Mouse (Mus musculus): Measurements from ENCODE around the gene Zbtb17. TPM values are rescaled to one million over a fixed set of nuclear protein-coding genes. Genes with fewer than 3 reads are reported as not detected.
A peak's percentile ranks its signal among the peaks of the same experiment; 100 is the strongest.

Gene Zbtb17
- 32.3 and 36.4 TPM in 2 replicates for total RNA-seq (2012; rRNA removed)
- polyA plus RNA-seq (2012; ENCODE audit: insufficient read depth in 1 of 2, insufficient read length in 2 of 2, low read depth in 1 of 2, low replicate concordance in 2 of 2, missing spikeins in 1 of 2) = 10 to 100 TPM in 1 of 2 experiments, not detected in 1; 63.2 TPM

- peak within 1 kb of the TSS; percentile 78 to 88 for H3K4me3 ChIP-seq (ENCODE audit: control insufficient read depth in 1 of 2, insufficient read depth in 1 of 2, low read depth in 2 of 2, low read length in 2 of 2)
- peaks cover 2 to 6% of the 10 kb centered on the region in 2 experiments; a peak in 1 of 4 replicates for H3K36me3 ChIP-seq (ENCODE audit: control insufficient read depth in 1 of 2, insufficient read depth in 2 of 2, low read length in 2 of 2)
- TF ChIP-seq JUND (IDR thresholded peaks at IDR 0.05; ENCODE audit: low read depth, low read length) = no peak
- no peak for TF ChIP-seq GATA1 (IDR thresholded peaks at IDR 0.05; ENCODE audit: low read depth, low read length)
- peak; percentile 99 for TF ChIP-seq HCFC1 (IDR thresholded peaks at IDR 0.05; ENCODE audit: low read depth, low read length)
- peak; percentile 61; the same call in 1 of the 2 replicates for TF ChIP-seq MXI1 (IDR thresholded peaks at IDR 0.05; ENCODE audit: low read depth, low read length)
- no peak for TF ChIP-seq GABPA (IDR thresholded peaks at IDR 0.05; ENCODE audit: low read depth, low read length)
- peak; percentile 39 for TF ChIP-seq USF1 (IDR thresholded peaks at IDR 0.05; ENCODE audit: low read depth, low read length)
- TF ChIP-seq POLR2A (IDR thresholded peaks at IDR 0.05; ENCODE audit: control insufficient read depth in 1 of 2, insufficient read depth in 1 of 2, low read depth in 1 of 2, low read length in 2 of 2, poor library complexity in 1 of 2) = peak; percentile 65 to 75; a peak in 3 of 4 replicates
- TF ChIP-seq SIN3A (IDR thresholded peaks at IDR 0.05; ENCODE audit: low read length) = peak; percentile 97
- peak; percentile 95 for TF ChIP-seq KAT2A (conservative IDR thresholded peaks at IDR 0.05; ENCODE audit: low read depth, low read length)
- peak; percentile 58; the same call in 1 of the 2 replicates for TF ChIP-seq TBP (IDR thresholded peaks at IDR 0.05; ENCODE audit: low read depth, low read length)
- TF ChIP-seq TCF12 (IDR thresholded peaks at IDR 0.05; ENCODE audit: low read depth, low read length) = peak; percentile 63; the same call in 1 of the 2 replicates
- peak; percentile 96 for TF ChIP-seq NRF1 (IDR thresholded peaks at IDR 0.05; ENCODE audit: insufficient read depth, low read depth, low read length, poor library complexity, severe bottlenecking)
- TF ChIP-seq ELF1 (IDR thresholded peaks at IDR 0.05; ENCODE audit: low read depth, low read length) = peak; percentile 99
- TF ChIP-seq MAX (IDR thresholded peaks at IDR 0.05; ENCODE audit: low read length) = 0 out of 2 replicates have a peak, but pooled peaks have one; percentile 23
- TF ChIP-seq ZC3H11A (IDR thresholded peaks at IDR 0.05; ENCODE audit: low read depth, low read length) = no peak
- TF ChIP-seq EP300 (IDR thresholded peaks at IDR 0.05; ENCODE audit: low read depth in 1 of 2, low read length in 2 of 2) = peak in 1 of 2 experiments; percentile 34; a peak in 1 of 4 replicates
- TF ChIP-seq NELFE (IDR thresholded peaks at IDR 0.05; ENCODE audit: low read depth, low read length) = peak; percentile 76
- H3K4me1 ChIP-seq (ENCODE audit: control insufficient read depth in 1 of 2, insufficient read depth in 2 of 2, low read length in 2 of 2) = peaks cover 0 to 13% of the 10 kb centered on the region in 2 experiments; a peak in 2 of 4 replicates
- peak; percentile 92 for DNase-seq (ENCODE audit: low read depth, low spot score)
- H3K9ac ChIP-seq (ENCODE audit: control insufficient read depth, low read depth, low read length, poor library complexity, severe bottlenecking) = peak within 1 kb of the TSS; percentile 91
- peaks cover 12% of the 10 kb centered on the region for H3K79me2 ChIP-seq (ENCODE audit: control insufficient read depth, insufficient read depth, low read length, poor library complexity)
- no peaks in the 10 kb centered on the region for H3K27me3 ChIP-seq (ENCODE audit: control insufficient read depth in 1 of 2, insufficient read depth in 2 of 2, low read length in 2 of 2)
- no peaks in the 10 kb centered on the region for H3K9me3 ChIP-seq (replicated peaks; ENCODE audit: insufficient read depth, low read length)
- peak within 1 kb of the TSS; percentile 51 for H3K27ac ChIP-seq (ENCODE audit: control insufficient read depth, low read depth, low read length)
Observed at GRCm38 (mm10) chr4:141444451-141445327, at the start of gene Zbtb17. Zbtb17 (plus strand) TSS chr4:141444654.

- H3K27ac ChIP-seq (ENCODE audit: control insufficient read depth, low read depth, low read length) = no peak overlapping the region
- no peaks in the 10 kb centered on the region for H3K9me3 ChIP-seq (replicated peaks; ENCODE audit: insufficient read depth, low read length)
- TF ChIP-seq E2F4 (IDR thresholded peaks at IDR 0.05; ENCODE audit: borderline replicate concordance, low read depth, low read length) (no peak), SIN3A (IDR thresholded peaks at IDR 0.05; ENCODE audit: low read length) (no peak), GATA1 (IDR thresholded peaks at IDR 0.05; ENCODE audit: low read depth, low read length) (no peak), ZKSCAN1 (IDR thresholded peaks at IDR 0.05; ENCODE audit: low read depth, low read length) (no peak), RCOR1 (IDR thresholded peaks at IDR 0.05; ENCODE audit: low read depth, low read length) (no peak), TAL1 (IDR thresholded peaks at IDR 0.05; ENCODE audit: low read length) (no peak), UBTF (IDR thresholded peaks at IDR 0.05; ENCODE audit: borderline replicate concordance, insufficient read depth, low read depth, low read length) (no peak)
- H3K36me3 ChIP-seq (ENCODE audit: control insufficient read depth in 1 of 2, insufficient read depth in 2 of 2, low read length in 2 of 2) = no peaks in the 10 kb centered on the region
- H3K9ac ChIP-seq (ENCODE audit: control insufficient read depth, low read depth, low read length, poor library complexity, severe bottlenecking) = no peak overlapping the region
- H3K4me3 ChIP-seq (ENCODE audit: control insufficient read depth in 1 of 2, insufficient read depth in 1 of 2, low read depth in 2 of 2, low read length in 2 of 2) = no peak overlapping the region
- H3K27me3 ChIP-seq (ENCODE audit: control insufficient read depth in 1 of 2, insufficient read depth in 2 of 2, low read length in 2 of 2) = peaks cover 0 to 7% of the 10 kb centered on the region in 2 experiments; a peak in 3 of 4 replicates
- H3K79me2 ChIP-seq (ENCODE audit: control insufficient read depth, insufficient read depth, low read length, poor library complexity) = no peaks in the 10 kb centered on the region
- H3K4me1 ChIP-seq (ENCODE audit: control insufficient read depth in 1 of 2, insufficient read depth in 2 of 2, low read length in 2 of 2) = no peaks in the 10 kb centered on the region
- no peak for DNase-seq (ENCODE audit: low read depth, low spot score)
Observed at GRCm38 (mm10) chr4:141394751-141395150, 49.7 kb upstream of the Zbtb17 start.

Data from MEL (cell line).